Mouse (Mus musculus) right cerebral cortex, postnatal 14 days (tissue): ENCODE measurements at regions not wholly inside any gene's neighbourhood (a gene's known extent, or its start where the extent isn't known, plus 50 kb on each side); places are given as distances from the start of the nearest gene placed in this dataset.
A peak's percentile ranks its signal among the peaks of the same experiment; 100 is the strongest.

Source experiments
- DNase-seq: peaks from one replicate; pipeline ENCODE4 v3.0.0; 2022

- no peak for DNase-seq
Observed at GRCm38 (mm10) chr1:92386752-92387151, 86.9 kb downstream of the Ndufa10 start.

GRCm38 (mm10) chr1:92384945-92385344 lies 88.7 kb downstream of the Ndufa10 start:
- DNase-seq, result no peak

- no peak for DNase-seq
Observed at GRCm38 (mm10) chr1:92383749-92384148, 89.9 kb downstream of the Ndufa10 start.

GRCm38 (mm10) chr1:92379510-92379886 lies 94.2 kb downstream of the Ndufa10 start:
- no peak for DNase-seq

GRCm38 (mm10) chr1:92378741-92379509 lies 94.7 kb downstream of the Ndufa10 start:
- DNase-seq, result no peak

- no peak for DNase-seq
Observed at GRCm38 (mm10) chr1:92376456-92376855, 97.2 kb downstream of the Ndufa10 start.

GRCm38 (mm10) chr1:92372222-92372990 lies 101.3 kb downstream of the Ndufa10 start:
- DNase-seq, result no peak

- no peak for DNase-seq
Observed at GRCm38 (mm10) chr1:92371357-92371981, 102.2 kb downstream of the Ndufa10 start.

GRCm38 (mm10) chr1:92370842-92371241 lies 102.8 kb downstream of the Ndufa10 start:
- no peak for DNase-seq

GRCm38 (mm10) chr1:92369972-92370371 lies 103.7 kb downstream of the Ndufa10 start:
- DNase-seq, result no peak

GRCm38 (mm10) chr1:92366249-92366648 lies 107.4 kb downstream of the Ndufa10 start:
- DNase-seq, result no peak

GRCm38 (mm10) chr1:92365366-92366075 lies 108.1 kb downstream of the Ndufa10 start:
- no peak for DNase-seq

GRCm38 (mm10) chr1:92361677-92362076 lies 112.0 kb downstream of the Ndufa10 start:
- DNase-seq, result no peak

- peak; percentile 74 for DNase-seq
Observed at GRCm38 (mm10) chr1:92360255-92360654, 113.4 kb downstream of the Ndufa10 start.

GRCm38 (mm10) chr1:92359473-92359872 lies 114.2 kb downstream of the Ndufa10 start:
- no peak for DNase-seq

GRCm38 (mm10) chr1:92358758-92359287 lies 114.8 kb downstream of the Ndufa10 start:
- DNase-seq, result no peak

GRCm38 (mm10) chr1:92348353-92349005 lies 125.2 kb downstream of the Ndufa10 start:
- no peak for DNase-seq

GRCm38 (mm10) chr1:92347656-92348055 lies 126.0 kb downstream of the Ndufa10 start:
- DNase-seq, result no peak

- no peak for DNase-seq
Observed at GRCm38 (mm10) chr1:92343768-92344167, 129.9 kb downstream of the Ndufa10 start.

- DNase-seq, result no peak
Observed at GRCm38 (mm10) chr1:92343161-92343598, 130.5 kb downstream of the Ndufa10 start.

GRCm38 (mm10) chr1:92341846-92342540 lies 131.7 kb downstream of the Ndufa10 start:
- no peak for DNase-seq

- DNase-seq, result no peak
Observed at GRCm38 (mm10) chr1:92340644-92341043, 133.0 kb downstream of the Ndufa10 start.
